Mouse (Mus musculus): Measurements from ENCODE around the gene Hip1.

Gene Hip1

GRCm38 (mm10) chr5:135531306-135531845 is 13.5 kb downstream of the Hip1 start:
- DNase-seq (ENCODE audit: low spot score in 2 of 2): no peak

- no peak for DNase-seq (ENCODE audit: low spot score in 2 of 2)
Measured at GRCm38 (mm10) chr5:135529964-135530363, 15.0 kb downstream of the Hip1 start.

GRCm38 (mm10) chr5:135529310-135529709 is 15.6 kb downstream of the Hip1 start:
- no peak for DNase-seq (ENCODE audit: low spot score in 2 of 2)

GRCm38 (mm10) chr5:135527986-135528385 is 16.9 kb downstream of the Hip1 start:
- DNase-seq (ENCODE audit: low spot score in 2 of 2): no peak

- no peak for DNase-seq (ENCODE audit: low spot score in 2 of 2)
Measured at GRCm38 (mm10) chr5:135524660-135525560, 20.0 kb downstream of the Hip1 start.

GRCm38 (mm10) chr5:135524087-135524486 is 20.8 kb downstream of the Hip1 start:
- no peak for DNase-seq (ENCODE audit: low spot score in 2 of 2)

- peak in 1 of 2 experiments; percentile 25 for DNase-seq (ENCODE audit: low spot score in 2 of 2)
Measured at GRCm38 (mm10) chr5:135522111-135522722, 22.7 kb downstream of the Hip1 start.

GRCm38 (mm10) chr5:135517348-135517883 is 27.5 kb downstream of the Hip1 start:
- no peak for DNase-seq (ENCODE audit: low spot score in 2 of 2)

- no peak for DNase-seq (ENCODE audit: low spot score in 2 of 2)
Measured at GRCm38 (mm10) chr5:135513131-135513530, 31.8 kb downstream of the Hip1 start.

- DNase-seq (ENCODE audit: low spot score in 2 of 2): no peak
Measured at GRCm38 (mm10) chr5:135511105-135511504, 33.8 kb downstream of the Hip1 start.

- no peak for DNase-seq (ENCODE audit: low spot score in 2 of 2)
Measured at GRCm38 (mm10) chr5:135508284-135508683, 36.6 kb downstream of the Hip1 start.

GRCm38 (mm10) chr5:135507561-135508273 is 37.2 kb downstream of the Hip1 start:
- no peak for DNase-seq (ENCODE audit: low spot score in 2 of 2)

GRCm38 (mm10) chr5:135505442-135505841 is 39.5 kb downstream of the Hip1 start:
- no peak for DNase-seq (ENCODE audit: low spot score in 2 of 2)

GRCm38 (mm10) chr5:135502931-135503330 is 42.0 kb downstream of the Hip1 start:
- DNase-seq (ENCODE audit: low spot score in 2 of 2): no peak

- DNase-seq (ENCODE audit: low spot score in 2 of 2): no peak
Measured at GRCm38 (mm10) chr5:135502027-135502426, 42.9 kb downstream of the Hip1 start.

- no peak for DNase-seq (ENCODE audit: low spot score in 2 of 2)
Measured at GRCm38 (mm10) chr5:135498914-135499313, 46.0 kb downstream of the Hip1 start.

GRCm38 (mm10) chr5:135497347-135497955 is 47.5 kb downstream of the Hip1 start:
- DNase-seq (ENCODE audit: low spot score in 2 of 2): no peak

- no peak for DNase-seq (ENCODE audit: low spot score in 2 of 2)
Measured at GRCm38 (mm10) chr5:135496489-135496888, 48.4 kb downstream of the Hip1 start.

GRCm38 (mm10) chr5:135495471-135495870 is 49.4 kb downstream of the Hip1 start:
- DNase-seq (ENCODE audit: low spot score in 2 of 2): no peak

- DNase-seq (ENCODE audit: low spot score in 2 of 2): no peak
Measured at GRCm38 (mm10) chr5:135494183-135494910, 50.6 kb downstream of the Hip1 start.

- DNase-seq (ENCODE audit: low spot score in 2 of 2): no peak
Measured at GRCm38 (mm10) chr5:135493095-135493494, 51.8 kb downstream of the Hip1 start.

All from urinary bladder, postnatal 36 days (tissue).